Mouse (Mus musculus): Measurements from ENCODE around the gene Ttc28.

- TF ChIP-seq CTCF (IDR thresholded peaks at IDR 0.05; ENCODE audit: borderline replicate concordance, insufficient read depth, low read depth, low read length) (no peak), POLR2A (IDR thresholded peaks at IDR 0.05; ENCODE audit: borderline replicate concordance, insufficient read depth, low read length) (no peak)
These were observed 102.8 kb downstream of the Ttc28 start for GRCm38 (mm10) chr5:110982436-110982835.
